Mouse (Mus musculus): Measurements from ENCODE around the gene Mcrip1.
"Not testable (repeated sequence)": the region's sequence is repeated elsewhere in the genome, so short reads cannot be mapped to it uniquely, and the experiment has no call there.

The Mcrip1 gene

GRCm38 (mm10) chr11:120549168-120549945 lies at the start of gene Mcrip1:
TSS of gene Mcrip1 (minus strand) at chr11:120549727.
- in situ Hi-C loops (cut with MboI, MseI) = no loop called here

GRCm38 (mm10) chr11:120598990-120599549 lies 49.5 kb upstream of the Mcrip1 start:
- in situ Hi-C loops (cut with MboI, MseI) = loop anchor here in 1 of 2 experiments (10.0 kb wide), 1 partner anchor 356 kb away; no protein-coding TSS in a partner anchor

GRCm38 (mm10) chr11:120598283-120598989 lies 48.9 kb upstream of the Mcrip1 start, which contains the start of the genes Alyref and Anapc11:
TSS of gene Alyref (minus strand) at chr11:120598365.
TSS of gene Anapc11 (plus strand) at chr11:120598421.
- in situ Hi-C loops (cut with MboI, MseI) = loop anchor here in 1 of 2 experiments (10.0 kb wide), 1 partner anchor 356 kb away; no protein-coding TSS in a partner anchor

GRCm38 (mm10) chr11:120597240-120598235 lies 48.0 kb upstream of the Mcrip1 start:
- in situ Hi-C loops (cut with MboI, MseI) = loop anchor here in 1 of 2 experiments (10.0 kb wide), 1 partner anchor 357 kb away; no protein-coding TSS in a partner anchor

GRCm38 (mm10) chr11:120588531-120588930 lies 39.0 kb upstream of the Mcrip1 start:
- in situ Hi-C loops (cut with MboI, MseI) = no loop called here

- in situ Hi-C loops (cut with MboI, MseI) = no loop called here
Observed at GRCm38 (mm10) chr11:120583937-120584336, 34.4 kb upstream of the Mcrip1 start.

- in situ Hi-C loops (cut with MboI, MseI) = not testable (repeated sequence)
Observed at GRCm38 (mm10) chr11:120582982-120583293, 33.4 kb upstream of the Mcrip1 start.

GRCm38 (mm10) chr11:120582268-120582981 lies 32.9 kb upstream of the Mcrip1 start:
- in situ Hi-C loops (cut with MboI, MseI) = no loop called here

GRCm38 (mm10) chr11:120581490-120582267 lies 32.2 kb upstream of the Mcrip1 start, which contains the start of gene Arhgdia:
TSS of gene Arhgdia (minus strand) at chr11:120581624.
- in situ Hi-C loops (cut with MboI, MseI) = no loop called here

- in situ Hi-C loops (cut with MboI, MseI) = no loop called here
Observed at GRCm38 (mm10) chr11:120580871-120581331, 31.4 kb upstream of the Mcrip1 start.

GRCm38 (mm10) chr11:120580190-120580589 lies 30.7 kb upstream of the Mcrip1 start:
- in situ Hi-C loops (cut with MboI, MseI) = no loop called here

- in situ Hi-C loops (cut with MboI, MseI) = no loop called here
Observed at GRCm38 (mm10) chr11:120579316-120580107, 30.0 kb upstream of the Mcrip1 start.

- in situ Hi-C loops (cut with MboI, MseI) = no loop called here
Observed at GRCm38 (mm10) chr11:120578694-120579243, 29.2 kb upstream of the Mcrip1 start.

GRCm38 (mm10) chr11:120578024-120578693 lies 28.6 kb upstream of the Mcrip1 start:
- in situ Hi-C loops (cut with MboI, MseI) = no loop called here

GRCm38 (mm10) chr11:120577211-120578023 lies 27.9 kb upstream of the Mcrip1 start:
- in situ Hi-C loops (cut with MboI, MseI) = no loop called here

GRCm38 (mm10) chr11:120576365-120576981 lies 26.9 kb upstream of the Mcrip1 start:
- in situ Hi-C loops (cut with MboI, MseI) = no loop called here

Data from T-helper 17 cell (primary cell).